Mouse (Mus musculus) A20 (cell line): ENCODE results near the gene Cpt1c.
A peak's percentile ranks its signal among the peaks of the same experiment; 100 is the strongest.
"Not testable (repeated sequence)": the region's sequence is repeated elsewhere in the genome, so short reads cannot be mapped to it uniquely, and the experiment has no call there.

Source experiments
- DNase-seq: peaks from one replicate; pipeline ENCODE4 v3.0.0-alpha.2; 2011; ENCODE audit warnings: low read depth, low spot score

Gene Cpt1c

DNA sequence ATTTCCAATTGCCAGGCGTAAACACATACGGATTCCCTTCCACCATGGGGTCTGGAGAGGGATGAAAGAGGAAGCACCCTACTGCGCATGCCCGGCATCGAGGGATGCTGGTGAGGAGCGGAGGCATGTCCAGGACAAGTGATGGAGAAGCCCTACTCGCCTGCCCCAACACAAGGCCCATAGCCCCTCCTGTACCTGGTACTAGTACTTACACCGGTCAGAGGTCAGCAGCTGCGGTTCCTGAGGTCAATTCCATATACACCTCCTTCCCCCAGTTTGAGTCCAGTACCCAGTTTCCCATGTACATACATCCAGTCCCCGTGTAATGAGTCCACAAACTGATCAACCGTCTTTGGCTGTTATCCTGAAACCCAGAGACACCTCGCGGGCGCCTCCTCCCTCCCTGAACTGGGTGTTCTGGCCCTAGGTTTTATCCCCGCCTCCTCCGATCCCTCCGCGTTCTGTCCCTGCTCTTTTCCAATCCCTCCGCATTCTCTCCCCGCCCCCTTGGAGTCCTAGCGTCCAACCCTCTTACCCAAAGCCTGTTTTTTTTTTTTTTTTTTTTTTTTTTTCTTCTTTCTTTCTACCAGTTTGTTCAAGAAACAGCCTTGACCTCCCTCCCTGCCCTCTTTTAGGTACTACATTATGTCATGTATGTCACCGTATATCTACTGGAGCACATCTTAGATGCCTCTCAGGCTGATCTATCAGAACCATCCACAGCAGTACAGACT, at the start of gene Cpt1c:
Gene Cpt1c, minus strand, starts transcription at position 469 of the 734 bp plus-strand sequence.
- DNase-seq = no peak

- not testable (repeated sequence) for DNase-seq
Measured at GRCm38 (mm10) chr7:45023711-45024110, 49.1 kb upstream of the Cpt1c start.

DNA sequence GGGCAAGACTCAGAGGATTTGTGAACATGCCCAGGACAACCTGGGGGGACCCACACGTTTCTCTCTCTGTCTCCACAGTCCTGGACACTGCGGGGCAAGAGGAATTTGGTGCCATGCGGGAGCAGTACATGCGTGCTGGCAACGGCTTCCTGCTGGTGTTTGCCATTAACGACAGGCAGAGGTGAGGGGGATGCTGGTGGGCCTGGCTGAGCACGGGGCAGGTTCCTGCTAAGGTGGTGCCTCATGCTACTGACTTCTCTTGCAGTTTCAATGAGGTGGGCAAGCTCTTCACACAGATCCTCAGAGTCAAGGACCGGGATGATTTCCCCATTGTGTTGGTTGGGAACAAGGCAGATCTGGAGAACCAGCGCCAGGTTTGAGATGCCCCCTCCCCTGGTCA, 45.6 kb upstream of the Cpt1c start:
- DNase-seq = no peak

- DNase-seq = no peak
Measured at GRCm38 (mm10) chr7:45019031-45019571, 44.5 kb upstream of the Cpt1c start.

- peak; percentile 100 for DNase-seq
Measured at GRCm38 (mm10) chr7:45017242-45018061, 42.8 kb upstream of the Cpt1c start, which contains the start of gene Rras. TSS of gene Rras (plus strand) at chr7:45017961.

GRCm38 (mm10) chr7:45016761-45017160, 42.1 kb upstream of the Cpt1c start:
- DNase-seq = peak; percentile 55

DNA sequence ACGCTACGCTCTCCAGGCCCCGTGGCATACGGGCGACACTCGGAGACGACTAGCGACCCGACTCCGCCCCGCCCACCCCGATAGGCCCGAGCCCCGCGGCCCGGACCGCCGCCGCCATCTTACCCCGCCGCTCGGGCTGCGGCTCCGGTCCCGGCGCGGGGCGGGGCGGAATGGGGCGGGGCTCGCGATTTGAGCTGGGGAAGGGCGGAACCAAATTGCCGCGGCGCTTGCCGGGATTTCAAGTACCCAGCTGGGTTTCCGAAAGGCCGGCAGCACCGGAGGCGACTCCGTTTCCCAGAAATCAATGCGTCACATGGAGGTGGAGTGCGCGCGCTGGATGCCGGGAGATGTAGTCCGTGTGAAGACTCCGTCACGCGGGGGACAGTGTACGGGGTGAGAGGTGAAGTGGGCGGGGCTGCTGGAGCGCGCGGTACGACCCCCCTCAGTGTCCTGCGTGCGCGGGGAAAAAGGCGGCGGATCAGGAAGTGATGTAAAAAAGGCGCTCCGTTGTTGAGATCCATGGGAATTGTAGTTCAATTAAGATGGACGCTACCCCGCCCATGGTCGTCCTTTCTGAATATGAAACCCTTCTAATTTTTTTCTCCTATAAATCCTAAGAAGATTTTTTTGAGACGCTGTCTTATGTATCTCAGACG, 41.4 kb upstream of the Cpt1c start, which contains the start of gene Scaf1:
Gene Scaf1, minus strand, starts transcription at position 407 of the 656 bp plus-strand sequence.
- peak; percentile 100 for DNase-seq

- no peak for DNase-seq
Measured at GRCm38 (mm10) chr7:45015344-45015956, 40.8 kb upstream of the Cpt1c start.

DNA sequence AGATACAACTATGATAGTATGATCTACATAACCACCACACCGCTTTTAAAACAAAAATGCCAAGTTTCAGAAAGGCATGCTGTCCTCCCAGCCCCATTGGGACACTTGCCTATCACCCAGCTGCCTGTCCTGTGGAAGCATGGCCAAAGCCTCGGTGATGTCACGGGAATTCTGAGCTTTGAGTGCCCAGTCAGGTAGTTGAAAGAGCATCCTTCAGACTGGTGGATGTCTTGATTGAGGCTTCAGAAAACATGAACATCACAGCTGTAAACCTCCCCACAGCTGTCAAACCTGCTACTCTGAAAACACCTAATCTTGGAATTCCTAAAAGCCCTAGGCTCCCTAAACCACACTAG, 39.4 kb upstream of the Cpt1c start:
- DNase-seq = no peak

DNA sequence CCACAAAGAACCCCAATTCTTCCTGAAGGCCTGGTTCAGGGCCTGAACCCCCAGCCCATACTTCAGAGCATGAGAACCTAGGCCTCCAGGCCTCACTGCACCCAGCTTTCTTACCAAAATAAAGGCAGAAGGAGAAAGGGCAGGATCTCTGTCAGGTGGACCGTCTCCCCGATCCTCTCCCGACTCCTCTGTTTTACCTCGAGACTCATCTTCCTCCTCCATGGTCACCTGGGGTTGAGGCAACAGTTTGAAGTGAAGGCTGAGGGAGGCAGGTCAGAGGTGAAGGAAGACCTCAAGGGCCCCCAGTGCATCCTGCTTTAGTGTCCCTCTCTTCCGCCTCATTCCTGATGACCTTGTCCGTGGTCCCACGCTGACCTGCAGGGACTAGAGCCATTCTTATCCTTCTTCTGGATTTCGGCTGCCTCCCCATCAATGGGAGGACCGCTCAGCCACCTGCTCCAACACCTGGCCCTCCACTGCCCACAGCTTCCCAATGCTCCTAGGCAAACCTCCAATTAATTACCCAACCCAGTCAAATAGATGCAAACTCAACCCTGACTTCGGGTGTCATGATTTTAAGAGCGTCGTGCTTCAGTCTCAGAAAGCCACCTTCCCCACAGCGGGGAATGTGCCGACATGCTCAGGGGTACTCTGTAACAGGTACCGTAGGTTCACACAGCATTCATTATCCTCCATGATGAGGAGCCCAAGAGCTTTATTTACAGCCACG, 38.9 kb upstream of the Cpt1c start:
- DNase-seq = no peak

- no peak for DNase-seq
Measured at GRCm38 (mm10) chr7:45012824-45013223, 38.2 kb upstream of the Cpt1c start.

DNA sequence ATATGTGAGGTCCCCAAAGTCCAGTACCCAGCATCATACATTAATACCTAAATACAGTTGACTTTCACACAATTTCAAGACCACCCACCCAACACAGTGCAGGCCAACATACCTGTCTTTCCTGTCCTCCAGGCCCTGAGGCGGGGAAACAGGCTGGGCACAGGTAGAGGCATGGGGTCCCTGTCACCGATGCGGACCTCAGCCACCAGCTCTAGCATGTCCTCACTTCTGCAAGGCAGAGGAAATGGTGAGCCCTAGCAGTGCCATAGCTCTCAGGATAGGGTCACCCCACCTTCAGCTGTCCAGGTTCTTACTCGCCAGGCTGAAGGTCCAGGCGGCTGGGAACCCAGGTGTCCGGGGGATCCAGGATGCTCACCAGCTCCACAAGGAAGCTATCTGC, 37.4 kb upstream of the Cpt1c start:
- DNase-seq = no peak

- no peak for DNase-seq
Measured at GRCm38 (mm10) chr7:45008411-45008810, 33.8 kb upstream of the Cpt1c start.

GRCm38 (mm10) chr7:45007846-45008245, 33.2 kb upstream of the Cpt1c start:
- no peak for DNase-seq

DNA sequence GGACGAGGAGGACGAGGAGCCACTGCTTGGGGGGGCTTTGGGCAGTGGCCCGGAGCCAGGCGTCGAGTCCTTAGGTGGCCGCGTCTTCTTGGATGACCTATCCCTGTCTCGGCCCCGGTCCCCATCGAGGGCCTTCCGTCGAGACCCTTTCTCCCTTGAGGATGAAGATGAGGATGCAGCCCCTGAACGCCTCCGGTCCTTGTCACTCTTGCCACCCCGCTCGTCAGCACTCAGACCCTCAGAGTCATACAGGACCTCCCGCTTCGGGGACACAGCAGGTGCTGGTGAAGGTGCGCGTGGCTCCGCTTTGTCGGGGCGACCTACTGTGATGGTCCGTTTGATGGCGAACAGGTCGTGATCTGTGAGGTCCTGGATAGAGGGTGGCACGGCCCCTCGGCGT, 32.5 kb upstream of the Cpt1c start:
- no peak for DNase-seq

- DNase-seq = no peak
Measured at GRCm38 (mm10) chr7:45006503-45006902, 31.9 kb upstream of the Cpt1c start.

DNA sequence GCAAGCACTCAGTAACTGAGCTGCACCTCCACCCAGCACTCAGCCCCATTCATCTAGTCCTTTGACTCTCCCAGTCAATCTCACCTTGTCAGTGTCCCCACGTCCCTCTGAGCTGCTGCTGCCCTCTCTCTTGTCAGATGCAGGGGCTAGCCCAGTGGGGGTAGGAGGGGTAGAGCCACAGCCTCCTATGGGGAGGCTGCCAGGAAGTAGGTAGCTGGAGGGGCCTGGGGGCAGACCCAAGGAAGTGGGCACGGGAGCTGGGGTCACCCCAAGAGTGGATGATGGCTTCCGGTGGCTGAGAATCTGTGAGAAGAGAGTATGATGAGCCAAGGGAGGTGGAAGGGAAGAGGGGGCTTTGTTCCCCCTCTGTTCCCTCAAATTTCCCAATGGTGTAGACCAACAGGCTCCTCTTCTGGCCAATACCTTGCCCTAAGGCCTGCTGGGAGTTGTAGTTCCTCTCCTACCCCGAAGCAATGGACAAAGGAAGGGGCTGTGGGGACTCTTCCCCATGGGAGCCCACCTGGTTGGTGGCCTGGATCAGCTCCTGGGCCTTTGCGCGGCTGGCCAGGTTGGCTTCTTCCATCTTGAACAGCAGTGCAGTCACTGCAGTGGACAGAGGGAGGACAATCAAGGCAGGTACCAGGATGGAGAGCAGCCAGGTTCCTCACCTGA, 30.8 kb upstream of the Cpt1c start:
- no peak for DNase-seq

- no peak for DNase-seq
Measured at GRCm38 (mm10) chr7:45004546-45004945, 29.9 kb upstream of the Cpt1c start.

- no peak for DNase-seq
Measured at GRCm38 (mm10) chr7:45002440-45002839, 27.8 kb upstream of the Cpt1c start.

GRCm38 (mm10) chr7:45000539-45001114, 26.0 kb upstream of the Cpt1c start:
- no peak for DNase-seq
